Mouse (Mus musculus): ENCODE data around the gene Lin52.

GRCm38 (mm10) chr12:84569976-84570693 lies 118.9 kb downstream of the Lin52 start:
- TF ChIP-seq CTCF (IDR thresholded peaks at IDR 0.05; ENCODE audit: low read depth) (no peak), EP300 (optimal IDR thresholded peaks at IDR 0.05) (no peak)
